In the genomic region with DNA sequence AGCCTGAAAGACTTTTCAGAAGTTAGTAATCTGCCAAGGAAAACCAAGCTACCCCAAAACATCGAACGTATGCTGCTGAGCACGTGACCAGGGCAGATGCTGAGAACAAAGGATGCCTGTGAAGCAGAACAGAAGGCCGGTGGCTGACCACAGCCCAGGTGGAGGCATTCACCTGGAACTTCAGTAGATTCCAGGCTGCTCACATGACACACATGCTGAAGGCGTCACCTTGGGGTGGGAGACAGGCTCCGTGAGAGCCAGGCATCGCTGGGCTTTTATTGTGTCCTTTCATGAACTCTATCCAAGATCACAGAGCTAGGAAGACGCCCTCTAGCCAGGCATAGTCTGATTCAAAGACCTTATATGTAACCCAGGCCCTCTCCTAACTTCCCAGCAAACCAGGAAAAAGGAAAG, we compare ENCODE assay signal across 11 mouse cellular contexts. TPM values are rescaled to one million over a fixed set of nuclear protein-coding genes. Genes with fewer than 3 reads are reported as not detected.
DNase-seq lines count a peak whose midpoint lies in the region; ATAC-seq lines count a peak whose summit lies in the region.
"Had no signal": no experiment of that assay in that cellular context is flagged by ENCODE, and none has a peak within 500 bp of the region (broad histone marks: within the 10 kb centered on the region; RNA-seq: fewer than 3 reads in every experiment).

No protein-coding gene starts in this region.

- H3K4me2 ChIP-seq in heart, embryonic 13.5 days = no peak overlapping the region
- H3K4me2 ChIP-seq in stomach, embryonic 15.5 days = peak overlapping the region; percentile 21; the same call in 1 of the 2 replicates
- H3K4me2 ChIP-seq in forebrain, embryonic 16.5 days (ENCODE audit: low read length) = no peak overlapping the region
- H3K4me2 ChIP-seq: forebrain, embryonic 15.5 days had no signal

- no peak overlapping the region for H3K9ac ChIP-seq in heart, embryonic 13.5 days
- no peak overlapping the region for H3K9ac ChIP-seq in stomach, embryonic 15.5 days
- H3K9ac ChIP-seq in forebrain, embryonic 16.5 days (replicated peaks; ENCODE audit: low read depth, low read length) = no peak overlapping the region
- H3K9ac ChIP-seq: forebrain, embryonic 15.5 days had no signal

- ATAC-seq in heart, embryonic 13.5 days (ENCODE audit: extremely low read depth, insufficient number of reproducible peaks, low FRiP score, low TSS enrichment) = no peak
- no peak for ATAC-seq in stomach, embryonic 15.5 days (ENCODE audit: insufficient read depth, low FRiP score, low read depth)
- ATAC-seq in forebrain, embryonic 16.5 days = no peak
- no peak for ATAC-seq in CD4-positive, CD25-positive, alpha-beta regulatory T cell, adult 4 months
- ATAC-seq: forebrain, embryonic 15.5 days had no signal

- H3K27me3 ChIP-seq in heart, embryonic 13.5 days (replicated peaks) = no peaks in the 10 kb centered on the region
- H3K27me3 ChIP-seq in stomach, embryonic 15.5 days (replicated peaks) = no peaks in the 10 kb centered on the region
- H3K27me3 ChIP-seq in forebrain, embryonic 16.5 days (replicated peaks; ENCODE audit: control insufficient read depth, insufficient read depth, low read length) = no peaks in the 10 kb centered on the region
- H3K27me3 ChIP-seq: forebrain, embryonic 15.5 days had no signal

- H3K4me1 ChIP-seq in heart, embryonic 13.5 days = peaks cover 58% of the 10 kb centered on the region
- H3K4me1 ChIP-seq in stomach, embryonic 15.5 days = peaks cover 57% of the 10 kb centered on the region
- H3K4me1 ChIP-seq in forebrain, embryonic 16.5 days (replicated peaks; ENCODE audit: control insufficient read depth, insufficient read depth, low read length) = no peaks in the 10 kb centered on the region; the same call in 1 of the 2 replicates

- H3K27ac ChIP-seq in heart, embryonic 13.5 days (replicated peaks) = peak overlapping the region; percentile 77
- H3K27ac ChIP-seq in stomach, embryonic 15.5 days = peak overlapping the region; percentile 80
- no peak overlapping the region for H3K27ac ChIP-seq in forebrain, embryonic 16.5 days (ENCODE audit: low read length)
- H3K27ac ChIP-seq: forebrain, embryonic 15.5 days had no signal

- no peak overlapping the region for H3K4me3 ChIP-seq in heart, embryonic 13.5 days
- no peak overlapping the region for H3K4me3 ChIP-seq in stomach, embryonic 15.5 days (replicated peaks)
- no peak overlapping the region for H3K4me3 ChIP-seq in forebrain, embryonic 16.5 days (replicated peaks; ENCODE audit: low read length)
- H3K4me3 ChIP-seq: forebrain, embryonic 15.5 days had no signal

- DNase-seq in lung, adult 18-20 months = peak; percentile 50 to 66
- no peak for DNase-seq in lung, postnatal 25 days (ENCODE audit: low spot score)
- DNase-seq in kidney, postnatal 25 days = peak; percentile 60 to 82
- no peak for DNase-seq in cerebellum, adult 9-10 months
- DNase-seq: cerebellum, adult 9-11 months; layer of hippocampus, adult 9-11 months had no signal

- H3K36me3 ChIP-seq in heart, embryonic 13.5 days = no peaks in the 10 kb centered on the region
- H3K36me3 ChIP-seq in stomach, embryonic 15.5 days = no peaks in the 10 kb centered on the region
- no peaks in the 10 kb centered on the region for H3K36me3 ChIP-seq in forebrain, embryonic 16.5 days (ENCODE audit: control insufficient read depth, insufficient read depth)
- H3K36me3 ChIP-seq: forebrain, embryonic 15.5 days had no signal

- H3K9me3 ChIP-seq in heart, embryonic 13.5 days = no peaks in the 10 kb centered on the region
- H3K9me3 ChIP-seq in stomach, embryonic 15.5 days = no peaks in the 10 kb centered on the region
- no peaks in the 10 kb centered on the region for H3K9me3 ChIP-seq in forebrain, embryonic 16.5 days (ENCODE audit: control insufficient read depth, low read length)
- H3K9me3 ChIP-seq: forebrain, embryonic 15.5 days had no signal

- 75% methylated on average over 8 of the region's 8 CpGs for WGBS in heart, embryonic 13.5 days
- 51% methylated on average over 8 of the region's 8 CpGs for WGBS in stomach, embryonic 15.5 days
- WGBS in forebrain, embryonic 16.5 days = 74% methylated on average over 8 of the region's 8 CpGs

RNA-seq across cellular contexts. Expression of a gene that starts 17.2 kb away (rescaled TPM):
- 4.8 and 5.7 TPM in 2 replicates for polyA plus RNA-seq in heart, embryonic 13.5 days (2015; fragmentation: Nextera tagmentation; extraction: Ambion mirVana)
- polyA plus RNA-seq in stomach, embryonic 15.5 days (2015; fragmentation: Nextera tagmentation; extraction: Ambion mirVana) = 14.1 and 15.9 TPM in 2 replicates
- polyA plus RNA-seq in forebrain, embryonic 16.5 days (2015; fragmentation: Nextera tagmentation; extraction: Ambion mirVana) = 1.5 and 2.0 TPM in 2 replicates
- polyA plus RNA-seq in CD4-positive, CD25-positive, alpha-beta regulatory T cell, adult 4 months (2017; shearing (Covaris generic)) = under 1 TPM; 0.56 to 0.94 TPM

RNA-seq across cellular contexts. Expression of a gene that starts 28.6 kb away (rescaled TPM):
- polyA plus RNA-seq in heart, embryonic 13.5 days (2015; fragmentation: Nextera tagmentation; extraction: Ambion mirVana) = 25.5 and 26.6 TPM in 2 replicates
- 25.9 and 26.7 TPM in 2 replicates for polyA plus RNA-seq in stomach, embryonic 15.5 days (2015; fragmentation: Nextera tagmentation; extraction: Ambion mirVana)
- polyA plus RNA-seq in forebrain, embryonic 16.5 days (2015; fragmentation: Nextera tagmentation; extraction: Ambion mirVana) = 12.2 and 17.8 TPM in 2 replicates
- 1 to 10 TPM; 2.0 to 4.4 TPM for polyA plus RNA-seq in CD4-positive, CD25-positive, alpha-beta regulatory T cell, adult 4 months (2017; shearing (Covaris generic))

Comparison
In these comparisons a context has a peak if more than half of its experiments do, and no peak if none do; other contexts are left out.
1. DNase-seq: peak in lung, adult 18-20 months (2 of 2) and kidney, postnatal 25 days (2 of 2); none in lung, postnatal 25 days (single experiment) and cerebellum, adult 9-10 months (single experiment).